ENCODE assay signal across 41 mouse cellular contexts in the genomic region with DNA sequence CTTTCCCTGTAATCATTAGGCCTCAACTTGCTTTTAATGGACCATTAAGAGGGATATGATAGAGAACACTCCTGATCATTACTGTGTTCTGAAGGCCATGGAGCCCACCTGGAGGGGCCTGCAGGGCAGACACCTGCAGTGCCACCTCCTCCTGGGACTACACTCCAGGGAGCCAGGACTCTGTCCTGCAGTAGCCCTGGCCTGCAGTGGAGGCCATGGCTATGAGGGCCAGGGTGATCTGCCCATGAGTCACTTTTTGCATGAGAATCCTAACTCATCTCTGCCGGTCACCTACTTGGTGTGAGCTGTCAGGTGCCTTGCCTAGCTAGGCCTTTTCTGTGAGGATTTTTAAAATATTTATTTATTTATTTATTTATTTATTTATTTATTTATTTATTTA. TPM values are rescaled to one million over a fixed set of nuclear protein-coding genes. Genes with fewer than 3 reads are reported as not detected.
"Had no signal": no experiment of that assay in that cellular context is flagged by ENCODE, and none has a peak within 500 bp of the region (broad histone marks: within the 10 kb centered on the region; RNA-seq: fewer than 3 reads in every experiment).

No protein-coding gene starts in this region.

- DNase-seq: left cerebral cortex, postnatal 4 days; liver; liver, embryonic 13.5 days; liver, postnatal 0 days; lung, adult 18-20 months; lung, adult 2 months; lung, embryonic 14.5 days; lung, postnatal 10 days; lung, postnatal 14 days; lung, postnatal 36 days; lung, postnatal 4 days; midbrain, embryonic 14.5 days had no signal

RNA-seq across cellular contexts. Expression of gene Fgf15, which starts 17.9 kb away (rescaled TPM):
- total RNA-seq: left cerebral cortex, postnatal 14 days; left cerebral cortex, postnatal 25 days; left cerebral cortex, postnatal 36 days; liver, adult 2 months; megakaryocyte progenitor cell, adult 5-6 weeks; megakaryocyte, adult 5-6 weeks; monocyte, adult 5-6 weeks had no signal
- polyA plus RNA-seq: limb, embryonic 15.5 days; liver, adult 2 months; liver, embryonic 12.5 days; liver, embryonic 15.5 days; liver, embryonic 16.5 days; liver, postnatal 0 days; lung, adult 2 months; lung, embryonic 14.5 days; lung, embryonic 15.5 days; lung, embryonic 16.5 days; lung, postnatal 0 days; macrophage; myocyte had no signal

RNA-seq across cellular contexts. Expression of gene Fgf4, which starts 31.2 kb away (rescaled TPM):
- total RNA-seq: left cerebral cortex, postnatal 14 days; left cerebral cortex, postnatal 25 days; left cerebral cortex, postnatal 36 days; left cerebral cortex, postnatal 4 days; liver, adult 2 months; megakaryocyte progenitor cell, adult 5-6 weeks; megakaryocyte, adult 5-6 weeks; megakaryocyte-erythroid progenitor cell, adult 5-6 weeks; midbrain, postnatal 0 days; monocyte, adult 5-6 weeks had no signal
- polyA plus RNA-seq: liver, adult 2 months; liver, embryonic 11.5 days; liver, embryonic 12.5 days; liver, embryonic 13.5 days; liver, embryonic 14.5 days; liver, embryonic 15.5 days; liver, embryonic 16.5 days; liver, postnatal 0 days; lung, adult 2 months; lung, embryonic 14.5 days; lung, embryonic 15.5 days; lung, embryonic 16.5 days; lung, postnatal 0 days; macrophage; midbrain, embryonic 10.5 days; midbrain, embryonic 11.5 days; midbrain, embryonic 12.5 days; midbrain, embryonic 13.5 days; midbrain, embryonic 14.5 days; midbrain, embryonic 15.5 days; midbrain, embryonic 16.5 days; midbrain, postnatal 0 days; myocyte; neural tube, embryonic 13.5 days had no signal

RNA-seq across cellular contexts. Expression of gene Fgf3, which starts 40.5 kb away (rescaled TPM):
- total RNA-seq: liver, adult 2 months; monocyte, adult 5-6 weeks had no signal
- polyA plus RNA-seq: limb, embryonic 11.5 days; limb, embryonic 12.5 days; liver, adult 2 months; liver, postnatal 0 days; lung, adult 2 months; lung, embryonic 14.5 days; lung, embryonic 15.5 days; lung, embryonic 16.5 days; lung, postnatal 0 days; macrophage; myocyte had no signal
